Mouse (Mus musculus) right cerebral cortex, postnatal 4 days (tissue): ENCODE measurements at regions not wholly inside any gene's neighbourhood (a gene's known extent, or its start where the extent isn't known, plus 50 kb on each side); places are given as distances from the start of the nearest gene placed in this dataset.

Experiments
- DNase-seq: peaks from one replicate; pipeline ENCODE4 v3.0.0-alpha.2; 2022

GRCm38 (mm10) chr12:106773536-106773935 lies 714.9 kb upstream of the 3110018I06Rik start:
- DNase-seq: no peak

- DNase-seq: no peak
Measured at GRCm38 (mm10) chr12:106796596-106796995, 691.8 kb upstream of the 3110018I06Rik start.

- DNase-seq: no peak
Measured at GRCm38 (mm10) chr12:106819736-106820135, 668.7 kb upstream of the 3110018I06Rik start.

- DNase-seq: no peak
Measured at GRCm38 (mm10) chr12:106822311-106822710, 666.1 kb upstream of the 3110018I06Rik start.

- DNase-seq: no peak
Measured at GRCm38 (mm10) chr12:106828542-106828941, 659.9 kb upstream of the 3110018I06Rik start.

GRCm38 (mm10) chr12:106829323-106829722 lies 659.1 kb upstream of the 3110018I06Rik start:
- no peak for DNase-seq

- DNase-seq: no peak
Measured at GRCm38 (mm10) chr12:106835241-106835640, 653.2 kb upstream of the 3110018I06Rik start.

GRCm38 (mm10) chr12:106839618-106840017 lies 648.8 kb upstream of the 3110018I06Rik start:
- no peak for DNase-seq

- no peak for DNase-seq
Measured at GRCm38 (mm10) chr12:106840150-106840651, 648.2 kb upstream of the 3110018I06Rik start.

- no peak for DNase-seq
Measured at GRCm38 (mm10) chr12:106841996-106842395, 646.4 kb upstream of the 3110018I06Rik start.

- DNase-seq: no peak
Measured at GRCm38 (mm10) chr12:106842396-106842795, 646.0 kb upstream of the 3110018I06Rik start.

GRCm38 (mm10) chr12:106851666-106852065 lies 636.8 kb upstream of the 3110018I06Rik start:
- no peak for DNase-seq

GRCm38 (mm10) chr12:106852736-106853135 lies 635.7 kb upstream of the 3110018I06Rik start:
- no peak for DNase-seq

- DNase-seq: no peak
Measured at GRCm38 (mm10) chr12:106853711-106854240, 634.7 kb upstream of the 3110018I06Rik start.

GRCm38 (mm10) chr12:106855520-106855919 lies 632.9 kb upstream of the 3110018I06Rik start:
- DNase-seq: no peak

GRCm38 (mm10) chr12:106861638-106862037 lies 626.8 kb upstream of the 3110018I06Rik start:
- DNase-seq: no peak

- no peak for DNase-seq
Measured at GRCm38 (mm10) chr12:106864076-106864475, 624.4 kb upstream of the 3110018I06Rik start.

GRCm38 (mm10) chr12:106868036-106868435 lies 620.4 kb upstream of the 3110018I06Rik start:
- no peak for DNase-seq

GRCm38 (mm10) chr12:106871481-106871880 lies 617.0 kb upstream of the 3110018I06Rik start:
- DNase-seq: no peak

GRCm38 (mm10) chr12:106872966-106873730 lies 615.3 kb upstream of the 3110018I06Rik start:
- no peak for DNase-seq

- DNase-seq: no peak
Measured at GRCm38 (mm10) chr12:106890319-106890718, 598.1 kb upstream of the 3110018I06Rik start.

GRCm38 (mm10) chr12:106894061-106894460 lies 594.4 kb upstream of the 3110018I06Rik start:
- no peak for DNase-seq

GRCm38 (mm10) chr12:106904202-106904601 lies 584.2 kb upstream of the 3110018I06Rik start:
- DNase-seq: no peak

- DNase-seq: no peak
Measured at GRCm38 (mm10) chr12:106912782-106913181, 575.6 kb upstream of the 3110018I06Rik start.
